Mouse (Mus musculus): ENCODE measurements at regions not wholly inside any gene's neighbourhood (a gene's known extent, or its start where the extent isn't known, plus 50 kb on each side); places are given as distances from the start of the nearest gene placed in this dataset.

DNA sequence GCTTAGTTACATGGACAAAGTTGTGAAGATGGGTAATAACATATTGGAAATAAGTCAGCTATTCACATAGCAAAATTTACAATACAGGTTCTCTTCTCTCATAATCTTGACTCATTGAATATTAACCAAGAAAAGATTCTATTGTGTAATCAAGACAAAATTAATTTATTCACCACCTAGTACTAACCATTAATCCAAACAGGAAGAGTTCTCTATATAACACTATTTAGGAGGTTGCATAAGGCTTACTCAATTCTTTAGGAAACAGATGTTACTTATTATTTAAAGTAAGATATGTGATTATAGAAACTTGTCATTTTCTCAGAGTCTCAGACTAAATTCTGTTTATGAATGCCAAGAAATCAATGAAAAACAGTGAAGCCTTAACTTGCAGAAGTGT is 600.4 kb upstream of the Tusc1 start:
- no peak for TF ChIP-seq GATA1 (IDR thresholded peaks at IDR 0.05; ENCODE audit: low read length)

DNA sequence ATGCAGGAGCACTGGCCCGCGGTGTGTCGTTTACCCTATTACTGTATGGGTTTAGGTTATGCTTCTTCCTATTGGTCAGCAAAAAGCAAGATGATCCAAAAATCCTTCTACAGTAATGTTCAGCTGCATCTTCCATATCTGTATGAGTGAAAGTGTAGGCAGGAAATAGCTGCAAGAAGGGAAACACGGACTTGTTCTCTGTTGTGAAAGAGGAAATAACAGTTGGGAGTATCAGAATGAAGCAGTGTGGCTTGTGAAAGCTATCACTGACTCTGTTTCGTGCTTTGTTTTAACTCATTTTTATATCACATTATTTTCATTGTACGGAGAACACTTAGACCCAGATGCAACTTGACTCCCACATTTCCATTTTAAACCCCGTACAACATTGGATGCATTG is 591.8 kb upstream of the Tusc1 start:
- no peak for TF ChIP-seq GATA1 (IDR thresholded peaks at IDR 0.05; ENCODE audit: low read length)

DNA sequence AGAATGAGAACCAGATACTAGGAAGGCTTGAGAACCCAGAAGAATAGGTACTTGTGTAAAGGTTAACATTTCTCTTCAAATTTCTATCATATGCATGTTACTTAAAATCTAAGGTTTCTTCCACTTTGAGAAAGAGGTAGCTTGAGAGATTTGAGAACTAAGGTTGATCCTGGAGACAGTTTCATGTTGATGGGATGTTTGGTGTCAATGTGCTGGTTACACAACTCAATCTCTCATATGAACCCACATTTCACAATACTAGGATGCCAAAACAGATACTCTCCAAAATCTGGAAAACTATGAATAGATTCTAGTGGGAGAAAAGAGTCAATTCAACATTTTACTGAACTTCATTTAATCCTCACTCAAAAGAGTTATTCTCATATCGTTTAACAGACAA is 589.1 kb upstream of the Tusc1 start:
- TF ChIP-seq GATA1 (IDR thresholded peaks at IDR 0.05; ENCODE audit: low read length): no peak

DNA sequence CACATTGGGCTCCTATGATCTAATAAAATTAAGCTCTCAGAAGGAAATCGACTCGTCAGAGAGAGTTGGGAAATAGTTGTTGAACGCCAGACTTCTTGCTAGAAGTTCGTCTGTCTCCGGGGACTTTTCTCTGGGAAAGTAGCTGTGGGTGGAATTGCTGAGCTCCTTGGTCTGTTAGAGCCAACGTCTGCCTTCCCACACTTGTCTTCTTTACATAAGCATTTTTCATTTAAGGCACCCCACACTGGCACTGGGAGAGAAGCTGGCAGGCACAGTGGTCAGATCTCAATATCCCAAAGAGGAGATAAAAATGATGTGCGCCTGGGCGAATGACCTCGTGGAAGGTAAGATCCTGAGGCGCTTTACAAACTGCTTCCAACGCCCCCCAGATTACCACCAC is 551.3 kb upstream of the Tusc1 start:
- no peak for TF ChIP-seq GATA1 (IDR thresholded peaks at IDR 0.05; ENCODE audit: low read length)

DNA sequence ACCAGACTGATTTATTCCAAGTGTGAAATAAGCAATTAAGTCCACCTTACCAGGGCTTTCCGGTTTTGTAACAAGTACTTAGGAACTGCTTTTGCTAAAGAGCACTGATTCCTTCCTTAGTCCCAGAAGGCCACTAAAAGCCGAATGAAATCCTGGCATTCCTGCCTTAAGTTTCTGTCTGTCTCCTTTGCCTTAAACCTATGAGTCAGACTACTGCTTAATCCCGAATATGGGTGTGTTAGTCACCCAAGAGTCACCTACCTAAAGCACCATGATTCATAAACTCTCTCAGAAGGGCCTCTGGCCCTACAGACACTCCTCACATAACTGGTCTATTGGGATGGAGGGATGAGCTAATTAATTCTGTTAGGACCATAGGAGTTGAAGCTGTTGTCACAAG is 546.0 kb upstream of the Tusc1 start:
- no peak for TF ChIP-seq GATA1 (IDR thresholded peaks at IDR 0.05; ENCODE audit: low read length)

DNA sequence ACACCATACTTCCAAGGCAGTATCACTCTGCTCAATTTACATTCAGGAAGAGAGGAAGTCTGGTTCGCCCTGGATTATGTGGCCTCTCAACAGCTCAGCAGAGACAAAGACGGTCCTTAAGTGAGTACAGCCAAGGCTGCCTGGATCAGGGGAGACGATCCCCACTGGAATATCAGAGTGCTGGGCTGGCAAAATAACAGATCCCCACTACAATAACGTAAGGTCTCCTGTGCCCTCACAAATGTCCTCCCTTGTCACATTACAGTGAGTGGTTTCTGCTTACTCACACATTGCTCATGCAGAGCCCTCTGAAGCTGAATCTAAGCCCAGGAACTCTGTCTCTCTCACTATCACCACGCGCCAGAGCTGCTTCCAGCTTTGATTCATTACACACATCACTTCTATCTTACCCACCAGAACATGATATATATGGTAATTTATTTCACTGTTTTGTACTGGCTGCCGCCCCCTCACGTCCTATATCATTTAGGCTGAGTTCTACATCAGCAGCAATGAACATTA is 544.1 kb upstream of the Tusc1 start:
- no peak for TF ChIP-seq GATA1 (IDR thresholded peaks at IDR 0.05; ENCODE audit: low read length)

DNA sequence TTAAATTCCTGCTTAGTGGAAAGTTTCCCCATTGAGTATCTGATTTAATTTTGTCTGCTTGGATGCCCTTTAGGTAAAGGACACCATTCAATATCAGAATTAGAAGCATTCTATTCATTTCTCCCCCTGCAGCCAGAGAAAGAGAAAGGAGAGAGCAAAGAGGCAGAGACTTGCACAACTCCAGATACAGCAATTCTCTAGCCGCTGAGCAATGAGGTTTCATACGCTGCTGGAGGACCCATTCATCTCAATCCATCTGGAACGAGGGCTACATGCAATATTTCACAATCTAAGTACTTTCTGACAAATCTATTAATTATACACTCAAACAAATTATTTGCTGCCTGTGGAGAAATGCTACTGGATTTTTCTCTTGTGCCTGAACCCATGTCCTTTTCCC is 538.0 kb upstream of the Tusc1 start:
- TF ChIP-seq GATA1 (IDR thresholded peaks at IDR 0.05; ENCODE audit: low read length): no peak

DNA sequence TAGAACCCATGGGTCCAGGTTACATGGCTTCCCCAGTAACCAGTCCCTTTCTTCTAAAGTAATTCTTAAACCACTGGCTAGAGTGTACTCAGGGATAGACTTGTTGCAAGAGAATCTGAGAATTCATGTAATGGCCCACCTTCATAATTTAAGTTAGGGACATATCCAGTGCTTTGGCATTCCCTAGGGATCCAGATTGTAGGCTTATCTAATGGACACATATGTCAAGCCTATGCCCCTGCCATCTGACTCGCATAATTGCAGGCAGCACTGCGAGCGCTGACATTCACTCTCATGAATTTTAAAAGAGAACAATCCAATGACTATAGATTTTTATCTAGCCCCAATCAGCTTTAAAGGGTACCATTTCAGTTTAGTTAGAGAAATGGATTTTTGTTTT is 518.1 kb upstream of the Tusc1 start:
- no peak for TF ChIP-seq GATA1 (IDR thresholded peaks at IDR 0.05; ENCODE audit: low read length)

DNA sequence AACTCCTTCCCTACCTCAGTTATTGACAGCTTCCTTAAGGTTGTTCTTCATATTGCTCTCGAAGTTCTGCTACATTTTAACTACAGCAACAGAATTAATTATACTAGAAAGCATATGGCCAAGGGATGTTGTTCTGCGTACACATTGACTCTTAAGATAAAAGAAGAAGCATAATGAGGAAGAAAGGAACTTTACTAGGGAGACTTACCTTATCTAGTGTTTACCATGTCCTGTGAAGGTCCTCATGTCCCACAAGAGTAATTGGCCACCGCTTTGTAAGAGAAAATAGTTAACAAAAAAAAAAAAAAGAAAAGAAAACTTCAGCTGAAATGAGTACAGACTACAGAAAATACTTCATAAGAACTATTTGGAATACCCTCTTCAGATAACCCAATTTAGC is 513.9 kb upstream of the Tusc1 start:
- no peak for TF ChIP-seq GATA1 (IDR thresholded peaks at IDR 0.05; ENCODE audit: low read length)

DNA sequence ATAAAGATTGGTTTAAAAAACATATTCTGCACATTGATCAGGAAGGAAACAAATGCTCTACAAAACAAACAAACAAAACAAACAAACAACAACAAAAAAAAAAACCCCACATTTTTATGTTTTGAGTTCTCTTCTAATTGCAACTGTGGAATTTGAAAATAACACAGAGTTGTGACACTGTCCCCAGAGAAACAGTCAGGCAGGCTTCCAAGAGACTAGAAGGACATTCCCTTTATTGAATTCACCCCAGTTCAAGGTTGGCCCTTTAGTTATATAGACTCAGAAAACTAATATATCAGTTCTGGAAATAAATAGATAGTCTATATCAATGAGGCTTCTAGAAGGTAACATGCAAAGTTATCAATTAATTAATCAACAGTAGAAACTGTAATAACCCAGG is 495.4 kb upstream of the Tusc1 start:
- no peak for TF ChIP-seq GATA1 (IDR thresholded peaks at IDR 0.05; ENCODE audit: low read length)

DNA sequence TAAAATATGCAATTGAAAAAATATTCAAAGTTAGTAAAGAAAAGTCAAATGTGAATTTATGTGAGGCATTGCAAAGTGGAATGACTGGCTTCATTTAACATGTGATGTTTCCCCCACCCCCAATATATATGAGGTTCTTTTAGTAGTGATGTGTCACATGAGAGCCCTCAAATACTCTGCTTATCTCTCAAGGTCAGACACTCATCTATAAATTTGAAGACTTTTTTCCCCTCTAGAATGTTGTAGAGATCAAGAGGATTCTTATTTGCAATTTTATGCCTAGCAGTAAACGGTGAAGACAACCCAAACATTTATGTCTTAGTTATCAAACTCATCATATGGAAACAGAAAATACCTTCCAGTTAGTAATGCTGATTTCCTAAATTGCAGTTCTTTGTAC is 457.8 kb upstream of the Tusc1 start:
- no peak for TF ChIP-seq GATA1 (IDR thresholded peaks at IDR 0.05; ENCODE audit: low read length)

DNA sequence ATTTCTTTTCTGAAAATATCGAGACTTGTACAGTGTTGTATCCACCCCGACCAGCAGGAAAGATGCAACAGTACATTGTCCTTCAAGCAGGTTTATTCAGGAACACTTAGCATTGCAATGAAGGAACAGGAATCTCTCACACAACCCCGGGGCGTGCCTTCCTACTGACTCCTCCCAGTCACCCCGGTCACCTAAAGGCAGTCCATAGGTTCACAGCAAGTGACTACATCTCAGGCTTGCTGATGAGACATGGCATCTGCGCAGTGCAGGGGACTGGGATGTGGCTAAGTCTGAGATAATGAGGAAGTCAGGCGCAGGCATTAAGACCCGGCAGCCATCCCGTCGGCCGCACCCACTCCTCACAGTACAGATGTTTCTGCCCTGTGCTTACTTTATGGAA is 454.8 kb upstream of the Tusc1 start:
- TF ChIP-seq GATA1 (IDR thresholded peaks at IDR 0.05; ENCODE audit: low read length): no peak

DNA sequence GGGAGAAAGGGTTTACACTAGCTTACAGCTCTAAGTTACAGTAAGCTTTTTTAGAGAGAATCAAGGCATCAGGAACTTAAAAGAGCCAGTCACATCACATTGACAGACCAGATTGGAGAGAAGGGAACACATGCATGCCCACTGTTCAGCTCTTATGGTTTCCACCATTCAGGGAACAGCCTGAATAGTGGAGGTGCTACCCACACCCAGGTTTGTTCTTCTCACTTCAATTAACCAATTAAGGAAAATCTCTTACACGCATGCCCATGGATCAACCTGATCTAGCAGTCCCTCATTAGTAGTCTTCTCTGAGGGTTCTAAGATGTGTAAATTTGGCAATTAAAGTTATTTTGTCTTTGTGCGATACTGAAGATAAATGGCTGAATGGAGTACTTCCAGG is 419.2 kb upstream of the Tusc1 start:
- TF ChIP-seq GATA1 (IDR thresholded peaks at IDR 0.05; ENCODE audit: low read length): no peak

DNA sequence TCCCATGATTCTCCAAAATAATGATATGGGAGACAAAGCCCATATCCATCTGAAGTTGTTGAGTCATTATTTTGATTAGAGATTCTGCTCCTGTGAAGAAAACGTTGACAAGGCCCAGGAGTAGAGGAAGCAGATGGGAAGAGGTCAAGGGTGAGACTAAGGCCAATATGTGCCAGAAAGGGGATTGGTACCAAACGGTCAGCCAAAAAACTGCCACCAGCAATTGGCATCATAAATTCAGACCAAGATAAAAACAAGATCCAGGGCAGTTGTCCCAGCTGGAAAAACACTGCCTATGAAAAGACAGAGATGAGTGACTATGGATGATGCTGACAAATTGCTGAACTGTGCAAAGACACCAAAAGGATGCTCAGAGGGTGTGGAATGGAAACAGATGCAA is 411.0 kb upstream of the Tusc1 start:
- TF ChIP-seq GATA1 (IDR thresholded peaks at IDR 0.05; ENCODE audit: low read length): no peak

DNA sequence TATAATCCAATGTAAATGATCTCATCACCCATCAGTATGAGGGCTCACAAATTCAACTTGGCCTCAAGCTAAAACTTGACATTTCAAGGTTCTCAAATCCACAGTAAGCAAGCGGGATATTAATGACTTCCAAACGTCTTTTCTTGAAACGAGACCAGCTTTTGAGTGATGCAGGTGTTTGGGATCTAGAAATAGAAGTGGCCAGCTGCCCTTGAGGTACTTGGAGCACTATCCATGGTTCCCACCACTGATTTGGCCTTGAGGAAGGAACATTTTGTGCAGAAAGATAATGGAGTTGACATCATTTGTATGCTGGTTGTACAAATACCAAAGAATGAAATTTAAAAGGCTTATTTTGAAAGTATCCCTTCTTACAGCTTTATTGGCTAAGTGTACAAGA is 378.4 kb upstream of the Tusc1 start:
- no peak for TF ChIP-seq GATA1 (IDR thresholded peaks at IDR 0.05; ENCODE audit: low read length)

DNA sequence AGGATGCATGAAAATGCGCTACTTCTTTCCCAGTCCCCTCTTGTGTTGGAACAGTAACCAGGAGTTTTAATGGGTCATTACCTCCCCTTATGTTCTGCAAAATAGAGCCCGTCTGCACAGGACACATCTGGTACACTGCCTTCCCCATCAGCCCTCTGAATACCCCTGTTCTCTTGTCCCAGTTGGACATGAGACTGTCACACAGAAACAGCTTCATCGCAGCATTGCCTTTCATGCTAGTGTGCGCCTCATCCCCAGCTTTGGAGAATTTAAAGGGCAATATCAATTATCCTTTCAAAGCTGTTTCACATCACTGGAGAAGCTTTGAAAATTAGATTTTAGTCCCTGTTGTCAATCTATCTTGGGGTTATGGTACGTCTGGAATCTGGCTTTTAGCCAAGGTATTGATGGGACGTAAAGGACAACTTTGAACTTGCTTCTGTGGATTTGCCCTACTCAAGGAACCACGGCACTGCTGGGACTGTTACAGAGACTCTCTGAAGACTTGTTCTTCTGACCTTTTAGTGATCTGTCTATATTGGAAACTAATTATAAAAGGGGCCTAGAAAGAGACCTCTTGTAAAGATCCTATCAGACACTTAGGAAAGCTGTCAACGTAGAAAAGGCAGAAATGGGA is 341.2 kb upstream of the Tusc1 start:
- TF ChIP-seq GATA1 (IDR thresholded peaks at IDR 0.05; ENCODE audit: low read length): no peak

DNA sequence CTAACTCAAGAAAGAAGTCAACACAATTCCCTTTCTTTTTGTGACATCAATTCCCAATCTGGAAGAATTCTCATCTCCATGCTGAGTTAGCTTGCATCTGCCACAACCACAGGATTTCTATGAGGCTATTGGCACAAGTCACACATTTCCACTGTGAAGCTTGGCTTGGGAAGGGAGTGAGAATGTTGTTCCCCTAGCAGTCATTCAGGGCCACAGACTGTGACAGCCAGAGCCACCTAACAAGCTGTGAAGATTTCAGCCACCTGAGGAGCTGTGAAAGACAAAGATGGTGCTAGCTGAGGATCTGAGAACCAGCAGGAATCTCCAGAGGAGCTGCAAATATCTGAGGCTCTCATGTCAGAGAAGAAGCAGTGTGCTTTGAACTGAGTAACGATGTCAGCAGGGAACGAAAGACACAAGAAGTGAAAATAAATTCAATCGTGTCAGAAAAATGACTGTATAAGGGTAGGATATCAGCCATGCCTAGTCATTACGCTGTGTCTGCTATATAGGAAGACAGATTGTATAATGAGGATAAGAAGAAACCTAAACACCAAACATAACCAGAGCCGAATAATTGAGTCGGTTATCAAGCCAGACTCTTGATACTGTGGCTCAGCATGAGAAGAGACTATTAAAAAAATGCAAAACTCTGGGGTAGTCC is 340.6 kb upstream of the Tusc1 start:
- no peak for TF ChIP-seq GATA1 (IDR thresholded peaks at IDR 0.05; ENCODE audit: low read length)

All from G1E-ER4 (cell line).